Mouse (Mus musculus) v-Abl transformed pro-B cells (cell line): Measurements from ENCODE around the gene Gnaz.

Experiments
- in situ Hi-C, 2 experiments: fragments of 400-800 bp; cut with MboI; formaldehyde crosslinking; loops; one replicate each; pipeline ENCODE4 v1.15.1; 2025; ENCODE audit not compliant: unreplicated experiment in 2 of 2

Gnaz gene

GRCm38 (mm10) chr10:75058761-75059395, 91.9 kb downstream of the Gnaz start:
- in situ Hi-C loops: loop anchor here (5.0 to 25.0 kb wide), 5 partner anchors 93 to 428 kb away; no protein-coding TSS in a partner anchor

DNA sequence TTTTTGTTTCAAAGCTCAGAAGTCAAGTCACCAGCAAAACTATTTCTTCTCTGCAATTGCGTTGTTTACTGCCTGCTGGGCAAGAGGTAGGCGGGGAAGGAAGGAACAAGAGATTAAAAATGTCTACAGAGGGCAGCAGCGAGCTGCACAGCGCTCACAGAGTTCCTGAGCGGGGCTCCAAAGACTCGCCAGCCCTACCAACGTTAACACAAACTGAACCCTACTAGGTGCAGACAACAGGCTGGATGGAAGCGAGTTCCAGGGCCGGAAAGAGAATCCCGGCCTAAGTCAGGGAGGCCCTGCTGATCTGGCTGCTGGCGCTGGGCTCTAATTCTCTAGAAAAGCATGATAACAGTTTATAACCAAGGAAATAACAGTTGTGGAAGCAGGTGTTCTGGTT, 92.4 kb downstream of the Gnaz start:
- in situ Hi-C loops: loop anchor here (5.0 to 25.0 kb wide), 5 partner anchors 93 to 428 kb away; no protein-coding TSS in a partner anchor

- in situ Hi-C loops: loop anchor here (10.0 to 25.0 kb wide), 2 partner anchors 74 to 427 kb away; no protein-coding TSS in a partner anchor
These were observed 93.4 kb downstream of the Gnaz start, which contains the start of gene Bcr for GRCm38 (mm10) chr10:75060217-75060842. TSS of gene Bcr (plus strand) at chr10:75060592.

- in situ Hi-C loops: loop anchor here (10.0 to 25.0 kb wide), 2 partner anchors 74 to 426 kb away; no protein-coding TSS in a partner anchor
These were observed 93.9 kb downstream of the Gnaz start for GRCm38 (mm10) chr10:75060843-75061235.

- in situ Hi-C loops: loop anchor here (10.0 to 25.0 kb wide), 2 partner anchors 73 to 426 kb away; no protein-coding TSS in a partner anchor
These were observed 94.6 kb downstream of the Gnaz start for GRCm38 (mm10) chr10:75061341-75062188.

DNA sequence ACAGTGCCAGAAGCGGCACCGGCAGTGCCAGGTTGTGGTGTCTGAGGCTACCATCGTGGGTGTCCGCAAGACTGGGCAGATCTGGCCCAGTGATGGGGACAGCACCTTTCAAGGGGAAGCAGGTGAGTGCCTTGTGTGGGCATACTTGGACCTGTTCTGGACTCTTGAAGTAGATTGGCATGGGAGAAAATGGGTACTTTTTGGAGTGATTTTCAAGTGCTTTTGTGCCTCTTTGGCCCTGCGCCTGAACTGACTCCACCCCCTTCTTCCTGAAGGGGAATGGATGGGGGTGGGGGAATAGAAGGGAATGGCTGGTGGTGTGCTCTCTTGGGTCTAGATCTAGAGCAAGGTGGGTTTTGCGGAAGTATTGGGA, 95.2 kb downstream of the Gnaz start:
- in situ Hi-C loops: loop anchor here (10.0 to 25.0 kb wide), 2 partner anchors 73 to 425 kb away; no protein-coding TSS in a partner anchor

- in situ Hi-C loops: loop anchor here (10.0 to 25.0 kb wide), 2 partner anchors 72 to 425 kb away; no protein-coding TSS in a partner anchor
These were observed 95.6 kb downstream of the Gnaz start for GRCm38 (mm10) chr10:75062621-75063020.

DNA sequence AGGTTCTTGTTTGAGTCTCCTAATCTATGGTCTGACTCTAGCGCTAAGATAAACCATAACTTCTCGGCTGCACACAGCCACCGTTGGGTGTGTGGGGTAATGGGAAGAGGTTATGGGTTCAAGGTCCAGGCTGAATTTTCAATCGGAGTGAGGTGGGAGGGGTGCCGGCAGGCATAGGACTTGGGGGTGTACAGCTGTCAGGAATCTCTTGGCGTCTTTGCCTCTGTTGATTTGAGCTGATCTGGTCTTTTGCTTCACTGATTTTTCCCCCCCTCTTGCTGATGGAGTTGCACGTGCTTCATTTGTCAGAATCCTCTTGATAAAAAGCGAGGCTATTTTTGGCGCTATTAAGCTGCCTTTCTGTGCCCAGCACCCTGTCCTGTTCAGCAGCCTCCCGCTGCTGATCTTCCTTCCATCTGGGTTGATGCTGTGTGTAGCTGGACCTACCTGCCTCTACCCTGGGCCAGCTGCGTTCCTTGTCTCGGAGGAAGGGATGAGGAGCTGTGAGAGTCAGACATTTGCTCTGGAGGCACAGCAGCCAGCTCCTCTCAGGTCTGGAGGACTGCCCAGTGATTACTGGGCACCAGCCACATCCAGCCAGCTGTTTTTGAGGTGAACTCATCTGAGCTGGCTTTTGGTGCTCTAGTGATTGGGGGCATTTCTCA, 96.5 kb downstream of the Gnaz start:
- in situ Hi-C loops: loop anchor here (10.0 to 25.0 kb wide), 2 partner anchors 71 to 424 kb away; no protein-coding TSS in a partner anchor

DNA sequence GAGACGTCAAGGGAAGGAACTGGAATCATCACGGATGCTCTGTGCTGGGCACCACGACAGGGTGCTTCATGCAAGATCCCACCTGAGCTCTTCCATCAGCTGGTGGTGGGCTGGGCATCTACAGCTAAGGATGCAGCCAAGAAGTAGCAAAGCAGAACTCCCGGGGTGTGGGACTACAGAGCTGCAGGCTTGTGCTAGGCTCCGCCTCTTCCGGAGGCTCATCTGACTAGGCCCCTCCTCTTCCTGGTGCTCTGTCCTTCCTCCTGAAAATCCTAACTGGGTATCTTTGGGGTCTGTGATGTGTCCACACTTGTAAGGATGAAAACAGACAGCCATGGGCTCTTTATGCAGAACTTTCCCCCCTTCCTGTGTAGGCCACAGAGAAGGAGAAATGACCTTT, 98.7 kb downstream of the Gnaz start:
- in situ Hi-C loops: loop anchor here (10.0 to 25.0 kb wide), 2 partner anchors 69 to 422 kb away; no protein-coding TSS in a partner anchor
